Mouse (Mus musculus) ES-Bruce4 (cell line): ENCODE data around the gene Kif14.

Experiments used
- CTCF ChIP-seq: IDR thresholded peaks from one replicate; pipeline ENCODE4 v1.8.1; 2011; ENCODE audit warnings: low read depth, low read length
- POLR2A ChIP-seq: IDR thresholded peaks from one replicate; pipeline ENCODE4 v1.8.1; 2011; ENCODE audit warnings: low read length; ENCODE audit not compliant: insufficient read depth

GRCm38 (mm10) chr1:136418393-136418792 lies 47.8 kb upstream of the Kif14 start:
- no peak for TF ChIP-seq CTCF
- no peak for TF ChIP-seq POLR2A
